Mouse (Mus musculus): ENCODE results near the gene Ephx4. TPM values are rescaled to one million over a fixed set of nuclear protein-coding genes. Genes with fewer than 3 reads are reported as not detected.

Gene Ephx4
- polyA plus RNA-seq, 1 experiment from 2014 or later, result not detected

- H3K27ac ChIP-seq (ENCODE audit: low read length), result no peak overlapping the region
- H3K4me2 ChIP-seq (ENCODE audit: low read depth, low read length), result no peak overlapping the region
- WGBS (ENCODE audit: insufficient replicate concordance), result 56% methylated on average over 5 of the region's 5 CpGs
- H3K36me3 ChIP-seq (ENCODE audit: control insufficient read depth, insufficient read depth), result no peaks in the 10 kb centered on the region
- no peak overlapping the region for H3K4me3 ChIP-seq (ENCODE audit: low read depth, low read length)
- no peaks in the 10 kb centered on the region for H3K27me3 ChIP-seq (ENCODE audit: control insufficient read depth, insufficient read depth, low read depth, low read length)
- no peak for ATAC-seq (ENCODE audit: low read depth)
- peaks cover 19% of the 10 kb centered on the region for H3K4me1 ChIP-seq (ENCODE audit: control insufficient read depth, low read depth, low read length)
- no peaks in the 10 kb centered on the region for H3K9me3 ChIP-seq (replicated peaks; ENCODE audit: control insufficient read depth, low read length)
- H3K9ac ChIP-seq (ENCODE audit: low read depth, low read length), result no peak overlapping the region
Observed at GRCm38 (mm10) chr5:107441881-107442280, 39.3 kb downstream of the Ephx4 start.

- H3K9me3 ChIP-seq (replicated peaks; ENCODE audit: control insufficient read depth, low read length), result no peaks in the 10 kb centered on the region
- H3K4me3 ChIP-seq (ENCODE audit: low read depth, low read length), result no peak overlapping the region
- no peak overlapping the region for H3K27ac ChIP-seq (ENCODE audit: low read length)
- H3K4me2 ChIP-seq (ENCODE audit: low read depth, low read length), result no peak overlapping the region
- WGBS (ENCODE audit: insufficient replicate concordance), result 76% methylated on average over 4 of the region's 4 CpGs
- no peaks in the 10 kb centered on the region for H3K36me3 ChIP-seq (ENCODE audit: control insufficient read depth, insufficient read depth)
- ATAC-seq (ENCODE audit: low read depth), result no peak
- peaks cover under 1% of the 10 kb centered on the region for H3K4me1 ChIP-seq (ENCODE audit: control insufficient read depth, low read depth, low read length)
- H3K9ac ChIP-seq (ENCODE audit: low read depth, low read length), result no peak overlapping the region
- no peaks in the 10 kb centered on the region for H3K27me3 ChIP-seq (ENCODE audit: control insufficient read depth, insufficient read depth, low read depth, low read length)
Observed at GRCm38 (mm10) chr5:107444251-107444650, 41.7 kb downstream of the Ephx4 start.

- Histone ChIP-seq H3K36me3 (ENCODE audit: control insufficient read depth, insufficient read depth) (no peaks in the 10 kb centered on the region), H3K4me2 (ENCODE audit: low read depth, low read length) (no peak overlapping the region), H3K27ac (ENCODE audit: low read length) (no peak overlapping the region), H3K4me1 (ENCODE audit: control insufficient read depth, low read depth, low read length) (no peaks in the 10 kb centered on the region), H3K9me3 (replicated peaks; ENCODE audit: control insufficient read depth, low read length) (no peaks in the 10 kb centered on the region), H3K9ac (ENCODE audit: low read depth, low read length) (no peak overlapping the region), H3K4me3 (ENCODE audit: low read depth, low read length) (no peak overlapping the region), H3K27me3 (ENCODE audit: control insufficient read depth, insufficient read depth, low read depth, low read length) (no peaks in the 10 kb centered on the region)
- ATAC-seq (ENCODE audit: low read depth), result no peak
- 71% methylated on average over 4 of the region's 4 CpGs for WGBS (ENCODE audit: insufficient replicate concordance)
Observed at GRCm38 (mm10) chr5:107447977-107448376, 45.4 kb downstream of the Ephx4 start.

- Histone ChIP-seq H3K4me1 (ENCODE audit: control insufficient read depth, low read depth, low read length) (no peaks in the 10 kb centered on the region), H3K36me3 (ENCODE audit: control insufficient read depth, insufficient read depth) (no peaks in the 10 kb centered on the region), H3K27ac (ENCODE audit: low read length) (no peak overlapping the region), H3K4me3 (ENCODE audit: low read depth, low read length) (no peak overlapping the region), H3K9ac (ENCODE audit: low read depth, low read length) (no peak overlapping the region), H3K4me2 (ENCODE audit: low read depth, low read length) (no peak overlapping the region), H3K27me3 (ENCODE audit: control insufficient read depth, insufficient read depth, low read depth, low read length) (no peaks in the 10 kb centered on the region), H3K9me3 (replicated peaks; ENCODE audit: control insufficient read depth, low read length) (no peaks in the 10 kb centered on the region)
- ATAC-seq (ENCODE audit: low read depth), result no peak
- WGBS (ENCODE audit: insufficient replicate concordance), result 77% methylated on average over 4 of the region's 4 CpGs
Observed at GRCm38 (mm10) chr5:107448784-107449183, 46.2 kb downstream of the Ephx4 start.

- H3K9me3 ChIP-seq (replicated peaks; ENCODE audit: control insufficient read depth, low read length), result no peaks in the 10 kb centered on the region
- no peak overlapping the region for H3K4me3 ChIP-seq (ENCODE audit: low read depth, low read length)
- no peak overlapping the region for H3K9ac ChIP-seq (ENCODE audit: low read depth, low read length)
- H3K27ac ChIP-seq (ENCODE audit: low read length), result no peak overlapping the region
- ATAC-seq (ENCODE audit: low read depth), result no peak
- H3K4me1 ChIP-seq (ENCODE audit: control insufficient read depth, low read depth, low read length), result no peaks in the 10 kb centered on the region
- H3K27me3 ChIP-seq (ENCODE audit: control insufficient read depth, insufficient read depth, low read depth, low read length), result no peaks in the 10 kb centered on the region
- WGBS (ENCODE audit: insufficient replicate concordance), result 77% methylated on average over 5 of the region's 5 CpGs
- no peak overlapping the region for H3K4me2 ChIP-seq (ENCODE audit: low read depth, low read length)
- H3K36me3 ChIP-seq (ENCODE audit: control insufficient read depth, insufficient read depth), result no peaks in the 10 kb centered on the region
Observed at GRCm38 (mm10) chr5:107449620-107450019, 47.1 kb downstream of the Ephx4 start.

GRCm38 (mm10) chr5:107450299-107450698 is 47.8 kb downstream of the Ephx4 start:
- H3K4me1 ChIP-seq (ENCODE audit: control insufficient read depth, low read depth, low read length), result no peaks in the 10 kb centered on the region
- H3K4me3 ChIP-seq (ENCODE audit: low read depth, low read length), result no peak overlapping the region
- H3K36me3 ChIP-seq (ENCODE audit: control insufficient read depth, insufficient read depth), result no peaks in the 10 kb centered on the region
- no peak overlapping the region for H3K27ac ChIP-seq (ENCODE audit: low read length)
- WGBS (ENCODE audit: insufficient replicate concordance), result 83% methylated on average over 5 of the region's 5 CpGs
- H3K27me3 ChIP-seq (ENCODE audit: control insufficient read depth, insufficient read depth, low read depth, low read length), result no peaks in the 10 kb centered on the region
- no peak overlapping the region for H3K4me2 ChIP-seq (ENCODE audit: low read depth, low read length)
- ATAC-seq (ENCODE audit: low read depth), result no peak
- H3K9me3 ChIP-seq (replicated peaks; ENCODE audit: control insufficient read depth, low read length), result no peaks in the 10 kb centered on the region
- H3K9ac ChIP-seq (ENCODE audit: low read depth, low read length), result no peak overlapping the region

- H3K9me3 ChIP-seq (replicated peaks; ENCODE audit: control insufficient read depth, low read length), result no peaks in the 10 kb centered on the region
- peaks cover 11% of the 10 kb centered on the region for H3K4me1 ChIP-seq (ENCODE audit: control insufficient read depth, low read depth, low read length)
- no peak overlapping the region for H3K9ac ChIP-seq (ENCODE audit: low read depth, low read length)
- H3K27ac ChIP-seq (ENCODE audit: low read length), result peak overlapping the region; percentile 55
- peak overlapping the region; percentile 34; the same call in 1 of the 2 replicates for H3K4me2 ChIP-seq (ENCODE audit: low read depth, low read length)
- H3K27me3 ChIP-seq (ENCODE audit: control insufficient read depth, insufficient read depth, low read depth, low read length), result no peaks in the 10 kb centered on the region
- H3K36me3 ChIP-seq (ENCODE audit: control insufficient read depth, insufficient read depth), result no peaks in the 10 kb centered on the region
- WGBS (ENCODE audit: insufficient replicate concordance), result 36% methylated on average over 4 of the region's 4 CpGs
- ATAC-seq (ENCODE audit: low read depth), result peak; percentile 85
- no peak overlapping the region for H3K4me3 ChIP-seq (ENCODE audit: low read depth, low read length)
Observed at GRCm38 (mm10) chr5:107462147-107463076, 59.9 kb downstream of the Ephx4 start.

- Histone ChIP-seq H3K9me3 (replicated peaks; ENCODE audit: control insufficient read depth, low read length) (no peaks in the 10 kb centered on the region), H3K4me1 (ENCODE audit: control insufficient read depth, low read depth, low read length) (peaks cover 25% of the 10 kb centered on the region), H3K27ac (ENCODE audit: low read length) (no peak overlapping the region), H3K9ac (ENCODE audit: low read depth, low read length) (no peak overlapping the region), H3K36me3 (ENCODE audit: control insufficient read depth, insufficient read depth) (no peaks in the 10 kb centered on the region), H3K27me3 (ENCODE audit: control insufficient read depth, insufficient read depth, low read depth, low read length) (no peaks in the 10 kb centered on the region), H3K4me2 (ENCODE audit: low read depth, low read length) (no peak overlapping the region), H3K4me3 (ENCODE audit: low read depth, low read length) (no peak overlapping the region)
- 58% methylated on average over 5 of the region's 5 CpGs for WGBS (ENCODE audit: insufficient replicate concordance)
- no peak for ATAC-seq (ENCODE audit: low read depth)
Observed at GRCm38 (mm10) chr5:107466501-107466900, 64.0 kb downstream of the Ephx4 start.

GRCm38 (mm10) chr5:107467098-107467497 is 64.6 kb downstream of the Ephx4 start:
- 70% methylated on average over 4 of the region's 4 CpGs for WGBS (ENCODE audit: insufficient replicate concordance)

More at GRCm38 (mm10) chr5:107467098-107467497, 64.6 kb downstream of the Ephx4 start:
- peaks cover 24% of the 10 kb centered on the region for H3K4me1 ChIP-seq (ENCODE audit: control insufficient read depth, low read depth, low read length)
- no peaks in the 10 kb centered on the region for H3K9me3 ChIP-seq (replicated peaks; ENCODE audit: control insufficient read depth, low read length)
- H3K27ac ChIP-seq (ENCODE audit: low read length), result no peak overlapping the region
- no peak overlapping the region for H3K9ac ChIP-seq (ENCODE audit: low read depth, low read length)
- H3K4me2 ChIP-seq (ENCODE audit: low read depth, low read length), result no peak overlapping the region
- no peak for ATAC-seq (ENCODE audit: low read depth)
- no peaks in the 10 kb centered on the region for H3K36me3 ChIP-seq (ENCODE audit: control insufficient read depth, insufficient read depth)
- no peaks in the 10 kb centered on the region for H3K27me3 ChIP-seq (ENCODE audit: control insufficient read depth, insufficient read depth, low read depth, low read length)
- H3K4me3 ChIP-seq (ENCODE audit: low read depth, low read length), result no peak overlapping the region

Data from liver, embryonic 16.5 days (tissue).